Mouse (Mus musculus): ENCODE data around the gene Olfr420.

- TF ChIP-seq EP300 (IDR thresholded peaks at IDR 0.05; ENCODE audit: low read depth) = no peak
- no peak for TF ChIP-seq CTCF (IDR thresholded peaks at IDR 0.05; ENCODE audit: low read depth)
Measured at GRCm38 (mm10) chr1:174146696-174147095, 8.7 kb upstream of the Olfr420 start.
